ENCODE assay signal across 8 mouse cellular contexts in the genomic region with DNA sequence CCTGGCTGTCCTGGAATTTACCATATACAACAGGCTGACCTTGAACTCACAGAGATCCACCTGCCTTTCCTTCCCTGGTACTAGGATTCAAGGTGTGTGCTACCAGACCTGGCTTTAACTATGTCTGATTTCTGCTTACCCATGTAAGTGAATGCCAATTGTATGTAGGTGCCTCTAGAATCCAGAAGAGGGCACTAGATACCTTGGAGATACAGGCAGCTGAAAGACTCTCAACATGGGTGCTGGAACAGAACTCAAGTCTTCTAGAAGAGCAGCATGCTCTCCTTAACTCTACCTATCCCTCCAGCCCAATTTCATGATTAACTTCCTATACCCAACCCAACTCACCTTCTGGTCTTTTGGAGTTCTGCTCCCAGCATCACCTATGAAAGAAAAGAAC. TPM values are rescaled to one million over a fixed set of nuclear protein-coding genes. Genes with fewer than 3 reads are reported as not detected.
DNase-seq lines count a peak whose midpoint lies in the region; ATAC-seq lines count a peak whose summit lies in the region.

No protein-coding gene starts in this region.

- peak; percentile 35 for DNase-seq in gastrocnemius, adult 18-20 months (ENCODE audit: low spot score)
- DNase-seq in gastrocnemius, postnatal 36 days = no peak
- DNase-seq in ovary, postnatal 14 days (ENCODE audit: low spot score) = peak; percentile 13
- no peak for DNase-seq in ovary, adult 18-20 months (ENCODE audit: low spot score)
- DNase-seq in c-Kit-positive CD71-positive TER-119-negative erythroid progenitor cells, embryonic 14.5 days (ENCODE audit: low read depth) = peak; percentile 48
- no peak for DNase-seq in urinary bladder, adult 18-20 months (ENCODE audit: low spot score in 2 of 2)
- no peak for DNase-seq in layer of hippocampus, adult 9-10 months (ENCODE audit: low spot score)

- peak; percentile 84 for ATAC-seq in megakaryocyte, adult 5-6 weeks (ENCODE audit: poor library complexity, severe bottlenecking)

- intact Hi-C loops in gastrocnemius, postnatal 36 days (cut with DNase I) = loop anchor here (2.0 kb wide), 1 partner anchor 101 kb away; no protein-coding TSS in a partner anchor

RNA-seq across cellular contexts. Expression of a gene that starts 7.5 kb away (rescaled TPM):
- total RNA-seq in gastrocnemius, adult 18-20 months (2021) = 10 to 100 TPM in 1 of 2 experiments, 1 to 10 TPM in 1; 8.9 to 10.8 TPM
- 10 to 100 TPM in 1 of 2 experiments, 1 to 10 TPM in 1; 9.5 to 10.5 TPM for total RNA-seq in gastrocnemius, postnatal 36 days (2021)
- 20.5 and 21.2 TPM in 2 replicates for total RNA-seq in megakaryocyte, adult 5-6 weeks (2015)
- 22.4 and 23.8 TPM in 2 replicates for total RNA-seq in megakaryocyte, adult 5-6 weeks (2017)

RNA-seq across cellular contexts. Expression of a gene that starts 34.9 kb away (rescaled TPM):
- total RNA-seq in gastrocnemius, adult 18-20 months (2021) = 10 to 100 TPM; 14.7 to 22.1 TPM
- total RNA-seq in gastrocnemius, postnatal 36 days (2021) = 10 to 100 TPM; 15.9 to 23.3 TPM
- total RNA-seq in megakaryocyte, adult 5-6 weeks (2015) = 184 and 191 TPM in 2 replicates
- total RNA-seq in megakaryocyte, adult 5-6 weeks (2017) = 86.0 and 107 TPM in 2 replicates

RNA-seq across cellular contexts. Expression of a gene that starts 42.5 kb away (rescaled TPM):
- total RNA-seq in gastrocnemius, adult 18-20 months (2021) = under 1 TPM in 1 of 2 experiments, not detected in 1; 0.17 TPM
- under 1 TPM in 1 of 2 experiments, not detected in 1; 0.64 TPM for total RNA-seq in gastrocnemius, postnatal 36 days (2021)
- total RNA-seq in megakaryocyte, adult 5-6 weeks (2015) = 3.0 and 3.8 TPM in 2 replicates
- total RNA-seq in megakaryocyte, adult 5-6 weeks (2017) = 1.9 and 2.4 TPM in 2 replicates

RNA-seq across cellular contexts. Expression of a gene that starts 53.1 kb away (rescaled TPM):
- total RNA-seq in gastrocnemius, adult 18-20 months (2021) = under 1 TPM; 0.32 to 0.33 TPM
- not detected for total RNA-seq in gastrocnemius, postnatal 36 days (2021)
- not detected in 2 replicates for total RNA-seq in megakaryocyte, adult 5-6 weeks (2015)
- total RNA-seq in megakaryocyte, adult 5-6 weeks (2017) = not detected in 2 replicates

Comparison
In these comparisons a context has a peak if more than half of its experiments do, and no peak if none do; other contexts are left out.
1. DNase-seq: peak in gastrocnemius, adult 18-20 months (single experiment), ovary, postnatal 14 days (single experiment) and c-Kit-positive CD71-positive TER-119-negative erythroid progenitor cells, embryonic 14.5 days (single experiment); none in gastrocnemius, postnatal 36 days (0 of 2), ovary, adult 18-20 months (single experiment), urinary bladder, adult 18-20 months (0 of 2) and layer of hippocampus, adult 9-10 months (single experiment).